Mouse (Mus musculus) embryo, embryonic 10.5 days (tissue): ENCODE measurements around the gene Klhdc4.

Experiments used
- DNase-seq: peaks from one replicate; pipeline ENCODE4 v3.0.0-alpha.2; 2015; ENCODE audit warnings: low spot score

Klhdc4 gene

GRCm38 (mm10) chr8:121850018-121850417, 20.6 kb upstream of the Klhdc4 start:
- peak; percentile 88 for DNase-seq

- DNase-seq: no peak
Observed at GRCm38 (mm10) chr8:121849303-121849702, 19.9 kb upstream of the Klhdc4 start.

DNA sequence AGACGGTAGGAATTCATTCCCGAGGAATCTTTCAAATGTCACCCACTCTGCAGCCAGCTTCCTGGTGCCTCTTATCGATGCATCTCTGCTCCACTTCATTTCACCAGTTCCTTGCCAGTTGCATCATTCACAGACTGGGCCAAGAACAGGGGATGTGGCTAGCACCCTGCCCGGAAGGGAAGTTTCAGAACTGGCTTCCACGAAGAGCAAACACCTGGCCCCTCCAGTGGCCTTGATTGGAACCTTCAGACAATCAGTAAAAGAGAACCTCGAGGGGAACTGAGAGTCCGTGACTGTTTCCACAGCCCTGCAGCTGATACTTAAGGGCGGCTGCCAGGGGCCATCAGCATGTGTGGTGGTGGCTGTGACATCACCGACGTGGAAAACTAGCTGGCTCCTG, 19.1 kb upstream of the Klhdc4 start:
- no peak for DNase-seq

DNA sequence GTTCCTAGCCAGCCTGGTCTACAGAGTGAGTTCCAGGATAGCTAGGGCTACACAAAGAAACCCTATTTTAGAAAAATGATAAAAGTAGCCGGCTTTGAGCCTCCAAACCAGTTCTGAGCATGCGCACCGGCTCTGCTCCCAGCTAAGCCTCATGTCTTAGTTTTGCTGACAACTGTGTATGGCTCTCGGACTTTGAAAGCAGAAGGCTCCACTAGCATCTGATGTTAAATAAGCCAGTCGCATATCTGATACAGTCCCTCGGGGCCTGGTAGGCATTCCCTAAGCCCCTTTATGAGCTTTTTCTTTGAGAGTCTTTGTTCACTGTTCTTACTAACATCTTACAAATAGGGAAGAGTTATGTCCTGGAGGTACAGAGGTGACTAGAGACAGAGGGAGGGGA, 18.6 kb upstream of the Klhdc4 start:
- no peak for DNase-seq

DNA sequence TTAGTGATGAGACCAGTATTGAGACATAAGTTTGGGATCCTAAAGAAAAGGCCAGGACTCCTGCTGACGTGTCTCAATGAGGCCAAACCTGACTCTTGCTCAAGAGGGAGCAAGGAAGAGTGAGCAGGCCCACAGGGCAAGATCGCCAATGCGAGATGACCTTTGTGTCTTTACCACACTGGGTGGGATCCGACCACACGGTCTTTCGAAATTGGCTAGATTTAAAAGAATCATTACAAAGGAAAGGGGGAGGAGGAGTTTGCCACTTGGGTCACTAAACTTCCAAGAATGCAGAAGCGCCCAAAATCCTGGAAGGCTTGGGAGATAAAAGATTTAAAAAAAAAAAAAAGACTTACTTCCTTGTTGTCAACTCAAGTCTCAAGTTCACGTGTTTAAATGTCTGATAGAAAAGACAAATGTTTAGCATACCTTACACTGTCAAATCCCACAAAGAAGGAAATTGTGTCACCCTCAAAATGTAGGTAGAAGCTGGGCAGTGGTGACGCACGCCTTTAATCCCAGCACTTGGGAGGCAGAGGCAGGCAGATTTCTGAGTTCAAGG, 18.0 kb upstream of the Klhdc4 start:
- no peak for DNase-seq

DNA sequence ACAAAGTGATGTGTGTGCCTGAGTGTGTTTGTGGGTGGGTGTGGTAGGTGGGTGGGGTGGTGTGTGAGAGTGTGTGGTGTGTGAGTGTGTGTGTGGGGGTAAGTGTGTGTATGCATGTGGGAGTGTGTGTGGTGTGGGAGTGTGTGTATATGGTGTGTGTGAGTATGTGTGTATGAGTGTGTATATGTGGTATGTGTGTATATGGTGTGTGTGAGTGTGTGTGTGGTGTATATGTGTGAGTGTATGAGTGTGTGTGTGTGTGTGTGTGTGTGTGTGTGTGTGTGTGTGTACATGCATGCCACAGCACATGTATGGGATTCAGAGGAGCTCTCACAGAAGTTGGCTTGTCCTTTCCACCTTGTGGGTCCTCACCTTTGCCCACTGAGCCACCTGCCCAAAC, 17.4 kb upstream of the Klhdc4 start:
- no peak for DNase-seq

DNA sequence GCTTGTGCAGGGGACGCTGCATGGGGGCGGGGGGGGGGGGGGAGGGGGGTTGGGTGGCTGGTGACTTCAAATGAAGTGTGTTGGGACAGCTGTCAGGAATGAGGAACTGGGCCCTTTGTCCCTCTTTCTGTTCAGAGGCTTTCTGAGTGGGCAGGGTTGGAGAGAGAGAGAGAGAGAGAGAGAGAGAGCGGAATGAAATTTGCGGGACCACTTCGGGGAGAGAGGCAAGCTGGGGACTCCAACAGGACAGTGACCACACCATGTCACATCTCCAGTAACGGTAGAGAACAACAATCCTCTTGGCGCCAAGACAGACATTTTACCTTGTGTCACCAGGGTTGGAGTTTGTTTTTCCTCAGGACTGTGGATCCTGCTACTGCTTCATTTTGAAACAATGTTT, 15.4 kb upstream of the Klhdc4 start:
- DNase-seq: no peak

DNA sequence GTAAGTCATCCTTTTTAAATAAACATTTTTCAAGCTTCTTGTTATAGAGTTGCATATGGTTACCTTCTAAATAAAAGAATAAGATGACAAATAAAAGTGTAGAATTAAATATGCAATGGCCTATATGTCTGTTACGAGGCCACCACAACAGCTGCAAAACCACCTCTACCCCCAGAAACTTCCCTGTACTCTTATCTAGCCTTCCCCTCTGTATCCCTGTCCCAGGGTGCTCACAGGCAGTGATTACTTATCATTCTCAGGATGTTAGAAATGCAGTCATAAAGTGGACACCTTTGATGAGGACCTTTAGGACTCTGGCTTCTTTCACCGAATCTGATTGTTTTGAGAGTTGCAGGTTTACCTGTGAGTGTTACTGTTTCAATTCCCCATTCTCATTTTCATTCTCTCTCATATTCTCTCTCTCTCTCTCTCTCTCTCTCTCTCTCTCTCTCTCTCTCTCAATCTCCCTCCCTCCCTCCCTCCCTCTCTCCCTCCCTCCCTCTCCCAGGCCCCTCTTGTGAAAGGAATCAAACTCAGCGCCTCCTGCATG, 13.9 kb upstream of the Klhdc4 start:
- no peak for DNase-seq

GRCm38 (mm10) chr8:121842064-121842955, 12.9 kb upstream of the Klhdc4 start:
- no peak for DNase-seq

GRCm38 (mm10) chr8:121841242-121841641, 11.9 kb upstream of the Klhdc4 start:
- DNase-seq: peak; percentile 56

DNA sequence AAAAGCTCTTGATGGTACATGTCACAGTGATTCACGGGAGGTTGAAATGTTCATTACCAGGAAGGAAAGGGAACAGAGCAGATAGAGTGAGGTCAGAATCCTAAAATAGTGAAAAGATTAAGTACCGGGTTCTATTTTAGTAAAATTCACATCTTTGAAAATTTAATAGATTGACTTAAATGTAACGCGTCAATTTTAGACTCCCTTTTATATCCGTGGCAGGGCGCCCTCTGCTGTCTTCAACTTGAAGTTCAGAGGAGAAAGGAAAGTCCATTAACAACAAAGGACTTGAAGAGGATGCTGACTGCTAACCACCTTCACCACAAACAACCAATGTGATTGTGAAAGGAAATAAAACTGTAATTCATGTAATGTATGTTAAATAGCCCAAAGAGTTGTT, 3.1 kb upstream of the Klhdc4 start:
- peak; percentile 85 for DNase-seq

DNA sequence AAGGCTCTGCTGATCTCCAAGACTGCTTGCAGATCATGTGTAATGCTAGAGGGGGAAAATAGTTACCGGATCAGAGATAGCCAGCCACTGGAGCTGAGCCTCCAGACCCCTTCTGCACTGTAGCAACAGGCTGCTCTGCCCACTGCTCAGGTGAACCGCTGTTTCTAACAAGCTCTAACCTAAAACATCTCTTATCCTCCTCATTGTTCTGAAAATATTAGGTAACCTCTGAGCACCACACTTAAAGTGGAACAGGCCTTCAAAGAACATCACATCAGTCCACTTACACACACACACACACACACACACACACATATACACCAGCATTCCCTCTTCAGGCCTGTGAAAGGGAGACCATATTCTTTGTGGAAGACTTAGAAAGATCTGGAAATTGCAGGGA, 2.7 kb upstream of the Klhdc4 start:
- no peak for DNase-seq

DNA sequence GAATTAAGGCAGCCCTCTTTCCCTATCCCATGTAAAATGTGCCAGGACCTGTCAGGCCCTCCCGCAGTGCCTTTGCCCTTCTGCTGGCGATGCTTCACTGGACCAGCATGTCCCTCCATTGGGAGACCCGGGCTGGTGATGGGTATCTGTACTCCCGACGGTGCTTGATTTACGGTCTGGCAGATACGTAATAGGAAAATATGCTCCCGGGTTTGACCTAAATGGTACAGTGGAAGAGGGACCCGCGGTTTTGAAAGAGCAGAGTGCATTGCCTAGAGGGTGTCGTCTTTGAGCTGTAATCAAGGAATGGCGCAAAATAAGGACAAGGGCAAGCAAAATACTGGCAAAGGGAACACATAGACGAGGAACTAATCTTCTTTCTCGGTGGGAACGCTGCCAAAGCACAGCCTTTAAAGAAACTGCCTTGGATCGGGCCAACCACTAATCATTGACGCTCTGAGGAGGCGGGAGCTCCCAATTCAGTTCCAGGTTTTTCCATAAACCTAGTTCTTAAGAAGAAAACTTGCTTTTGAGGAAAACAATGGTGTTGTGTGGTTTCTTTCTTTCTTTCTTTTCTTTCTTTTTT, 501 bp upstream of the Klhdc4 start:
- no peak for DNase-seq

DNA sequence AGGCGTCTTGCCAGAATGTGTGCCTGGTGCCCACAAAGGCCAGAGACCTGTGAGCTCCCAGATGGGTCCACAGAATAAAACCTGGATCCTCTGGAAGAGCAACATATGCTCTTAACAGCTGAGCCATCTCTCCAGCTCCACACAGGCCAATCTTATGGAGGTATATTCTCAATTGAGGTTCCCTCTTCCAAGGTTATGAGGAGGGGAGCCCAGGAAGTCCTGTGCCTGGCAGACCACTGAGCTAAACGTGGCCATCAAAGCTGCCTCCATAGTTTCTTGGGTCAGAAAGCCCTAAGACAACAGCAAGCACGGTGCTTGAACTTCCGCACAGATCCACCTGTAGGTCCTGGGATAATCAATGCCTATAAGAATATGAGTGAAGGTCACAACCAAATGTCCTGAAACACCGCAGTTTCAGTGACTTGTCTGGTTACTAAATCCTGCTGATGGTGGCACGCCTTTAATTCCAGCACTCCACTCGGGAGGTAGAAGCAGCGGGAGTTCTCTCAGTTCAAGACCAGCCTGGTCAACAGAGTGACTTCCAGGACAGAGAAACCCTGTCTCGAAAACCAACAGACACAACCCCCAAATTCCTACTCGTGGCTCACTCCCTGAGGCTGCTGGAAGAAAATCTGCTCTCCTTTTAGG, 869 bp downstream of the Klhdc4 start:
- DNase-seq: no peak

GRCm38 (mm10) chr8:121827726-121828125, 1.6 kb downstream of the Klhdc4 start:
- no peak for DNase-seq

GRCm38 (mm10) chr8:121821770-121822169, 7.6 kb downstream of the Klhdc4 start:
- no peak for DNase-seq

- DNase-seq: no peak
Observed at GRCm38 (mm10) chr8:121821320-121821719, 8.0 kb downstream of the Klhdc4 start.

DNA sequence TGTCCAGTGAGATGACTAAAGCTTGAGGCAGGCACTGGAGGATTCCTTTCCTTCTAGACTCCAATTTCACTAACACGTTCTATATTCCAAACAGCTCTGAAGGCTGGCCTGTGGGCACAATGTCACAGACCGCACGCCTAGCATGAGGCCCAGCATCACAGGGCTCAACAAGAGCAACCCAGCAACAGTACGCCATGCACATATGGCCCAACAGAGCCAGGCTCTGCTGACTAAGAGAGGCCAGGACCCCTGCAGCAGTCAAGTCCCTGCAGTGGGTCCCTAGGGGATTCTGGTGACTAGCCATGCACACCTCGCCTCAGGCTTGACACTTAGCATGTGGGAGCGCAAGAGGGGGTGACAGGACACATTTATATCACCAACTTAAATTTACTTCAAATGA, 8.5 kb downstream of the Klhdc4 start:
- no peak for DNase-seq

GRCm38 (mm10) chr8:121818226-121818625, 11.1 kb downstream of the Klhdc4 start:
- no peak for DNase-seq

- DNase-seq: no peak
Observed at GRCm38 (mm10) chr8:121811931-121812570, 17.3 kb downstream of the Klhdc4 start.

GRCm38 (mm10) chr8:121811502-121811901, 17.9 kb downstream of the Klhdc4 start:
- no peak for DNase-seq

- no peak for DNase-seq
Observed at GRCm38 (mm10) chr8:121809524-121810155, 19.7 kb downstream of the Klhdc4 start.
